Mouse (Mus musculus) brain, embryonic 14.5 days (tissue): ENCODE measurements around the gene Manba.

Experiments
- CTCF ChIP-seq: fragments of 200-500 bp; IDR thresholded peaks from 2 replicates; pipeline ENCODE4 v1.5.1; 2012; ENCODE audit warnings: inconsistent platforms, mild to moderate bottlenecking, moderate library complexity, borderline replicate concordance; ENCODE audit not compliant: insufficient read depth, insufficient read length; ENCODE audit errors: extremely low read depth
- POLR2A ChIP-seq: fragments of 200-500 bp; IDR thresholded peaks from 2 replicates; pipeline ENCODE4 v1.6.1; 2012; ENCODE audit warnings: mild to moderate bottlenecking, inconsistent platforms, borderline replicate concordance; ENCODE audit not compliant: poor library complexity, insufficient read depth, insufficient read length, severe bottlenecking; ENCODE audit errors: extremely low read depth

GRCm38 (mm10) chr3:135513270-135513669, 27.9 kb downstream of the Manba start:
- TF ChIP-seq CTCF, result no peak
- no peak for TF ChIP-seq POLR2A
